Mouse (Mus musculus) thymus, adult 2 months (tissue): ENCODE measurements around the gene Spata45.

Experiments
- CTCF ChIP-seq: fragments of 200-500 bp; IDR thresholded peaks from 2 replicates; pipeline ENCODE4 v1.5.1; 2012; ENCODE audit warnings: mild to moderate bottlenecking, control low read depth, low read length, moderate library complexity, borderline replicate concordance; ENCODE audit not compliant: control insufficient read depth, poor library complexity, insufficient read depth; ENCODE audit errors: extremely low read depth
- POLR2A ChIP-seq: fragments of 200-500 bp; IDR thresholded peaks from 2 replicates; pipeline ENCODE4 v1.6.1; 2012; ENCODE audit warnings: mild to moderate bottlenecking, low read length, control low read depth, moderate library complexity; ENCODE audit not compliant: control insufficient read depth, poor library complexity, insufficient read depth; ENCODE audit errors: extremely low read depth

DNA sequence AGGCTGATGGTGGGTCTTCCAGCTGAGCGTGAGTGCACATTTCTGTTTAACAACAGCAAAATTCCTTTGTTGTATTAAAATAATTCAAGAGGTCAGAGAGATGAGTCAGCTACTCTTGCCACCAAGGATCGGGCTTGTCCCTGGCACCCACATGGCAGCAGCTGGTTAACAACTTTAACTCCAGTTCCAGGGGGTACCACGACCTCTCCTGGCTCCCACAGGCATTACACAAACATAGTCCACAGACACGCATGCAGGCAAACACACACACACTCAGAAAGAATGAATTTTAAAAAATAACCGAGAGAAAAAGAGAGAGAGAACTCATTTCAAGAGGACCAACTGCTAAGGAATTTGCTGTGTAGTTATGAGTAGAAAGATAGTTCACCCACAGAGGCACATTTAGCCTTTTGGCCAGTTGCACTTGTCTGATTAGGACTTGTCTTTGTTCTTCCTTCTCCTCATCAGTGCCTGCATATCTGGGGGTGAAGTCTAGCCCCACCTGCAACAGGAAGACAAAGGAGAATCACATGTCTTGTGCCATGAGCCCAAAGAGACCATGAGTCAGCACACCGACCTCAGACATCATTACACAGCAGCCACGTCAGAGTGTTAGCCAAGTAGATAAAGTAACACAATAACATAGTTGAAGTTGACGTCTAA is 18.6 kb downstream of the Spata45 start:
- TF ChIP-seq CTCF (no peak), POLR2A (no peak)
